Mouse (Mus musculus) brain, embryonic 14.5 days (tissue): ENCODE data around the gene Snrk.

Source experiments
- CTCF ChIP-seq: fragments of 200-500 bp; IDR thresholded peaks from 2 replicates; pipeline ENCODE4 v1.5.1; 2012; ENCODE audit warnings: inconsistent platforms, mild to moderate bottlenecking, moderate library complexity, borderline replicate concordance; ENCODE audit not compliant: insufficient read depth, insufficient read length; ENCODE audit errors: extremely low read depth
- POLR2A ChIP-seq: fragments of 200-500 bp; IDR thresholded peaks from 2 replicates; pipeline ENCODE4 v1.6.1; 2012; ENCODE audit warnings: mild to moderate bottlenecking, inconsistent platforms, borderline replicate concordance; ENCODE audit not compliant: poor library complexity, insufficient read depth, insufficient read length, severe bottlenecking; ENCODE audit errors: extremely low read depth

GRCm38 (mm10) chr9:122173405-122174233 lies 56.6 kb downstream of the Snrk start:
- TF ChIP-seq POLR2A, result no peak
- no peak for TF ChIP-seq CTCF
